Mouse (Mus musculus) 3T3-L1 (cell line): ENCODE results near the gene Evi5.

ENCODE experiments used
- DNase-seq: peaks from one replicate; pipeline ENCODE4 v3.0.0-alpha.2; 2015; ENCODE audit warnings: low read depth, low spot score

Evi5 gene

GRCm38 (mm10) chr5:107708124-107708797 lies 166.6 kb downstream of the Evi5 start:
- DNase-seq = no peak

- no peak for DNase-seq
Measured at GRCm38 (mm10) chr5:107706262-107706661, 168.6 kb downstream of the Evi5 start.

GRCm38 (mm10) chr5:107705756-107706155 lies 169.2 kb downstream of the Evi5 start:
- no peak for DNase-seq

GRCm38 (mm10) chr5:107703207-107703763 lies 171.6 kb downstream of the Evi5 start:
- no peak for DNase-seq

GRCm38 (mm10) chr5:107701658-107702057 lies 173.2 kb downstream of the Evi5 start:
- no peak for DNase-seq

- no peak for DNase-seq
Measured at GRCm38 (mm10) chr5:107700873-107701272, 174.0 kb downstream of the Evi5 start.

- no peak for DNase-seq
Measured at GRCm38 (mm10) chr5:107698888-107699287, 176.0 kb downstream of the Evi5 start.

GRCm38 (mm10) chr5:107695019-107695418 lies 179.9 kb downstream of the Evi5 start:
- no peak for DNase-seq
